Mouse (Mus musculus) lung, embryonic 15.5 days (tissue): ENCODE results near the gene Ccdc78. TPM values are rescaled to one million over a fixed set of nuclear protein-coding genes. Genes with fewer than 3 reads are reported as not detected.

Experiments used
- ATAC-seq: fragments of 200-750 bp; cut with Nextera tagmentation; 2 replicates; pipeline ENCODE4 v1.8.0; 2017; ENCODE audit warnings: moderate number of reproducible peaks, borderline replicate concordance; ENCODE audit not compliant: low FRiP score, low TSS enrichment; ENCODE audit errors: extremely low read depth
- H3K27ac ChIP-seq: fragments of 300-500 bp; sonication (generic); 2 replicates; pipeline ENCODE4 v1.5.1; 2015; ENCODE audit warnings: moderate library complexity, mild to moderate bottlenecking, inconsistent platforms
- H3K27me3 ChIP-seq: fragments of 300-500 bp; sonication (generic); 2 replicates; pipeline ENCODE4 v1.6.1; 2015; ENCODE audit warnings: inconsistent platforms
- H3K36me3 ChIP-seq: fragments of 300-500 bp; sonication (generic); 2 replicates; pipeline ENCODE4 v1.6.1; 2015; ENCODE audit warnings: inconsistent platforms
- H3K4me1 ChIP-seq: fragments of 300-500 bp; sonication (generic); 2 replicates; pipeline ENCODE4 v1.6.1; 2015; ENCODE audit warnings: inconsistent platforms
- H3K4me2 ChIP-seq: fragments of 300-500 bp; sonication (generic); 2 replicates; pipeline ENCODE4 v1.6.1; 2015; ENCODE audit warnings: inconsistent platforms, mild to moderate bottlenecking, moderate library complexity
- H3K4me3 ChIP-seq: fragments of 300-500 bp; sonication (generic); 2 replicates; pipeline ENCODE4 v1.5.1; 2015; ENCODE audit warnings: mild to moderate bottlenecking, inconsistent platforms
- H3K9ac ChIP-seq: fragments of 300-500 bp; sonication (generic); 2 replicates; pipeline ENCODE4 v1.6.1; 2015; ENCODE audit warnings: inconsistent platforms
- H3K9me3 ChIP-seq: fragments of 300-500 bp; sonication (generic); 2 replicates; pipeline ENCODE4 v1.6.1; 2016; ENCODE audit warnings: inconsistent platforms
- WGBS: fragments of 180-500 bp; shearing (Covaris S2); methylation state at CpG from one replicate; pipeline ENCODE4 v1.1.7; 2015; 5-methylcytosine and 5-hydroxymethylcytosine counted together
- polyA plus RNA-seq: library from polyadenylated mRNA; unstranded; fragments of >200 nt; fragmentation: Nextera tagmentation; extraction: Ambion mirVana; gene quantifications from 2 replicates; pipeline ENCODE4 v1.2.1, GENCODE M21; 2015

The Ccdc78 gene
- polyA plus RNA-seq, 1 experiment from 2014 or later: 0.70 TPM

GRCm38 (mm10) chr17:25824362-25825142, 38.2 kb downstream of the Ccdc78 start:
- Histone ChIP-seq H3K9me3 (no peaks in the 10 kb centered on the region), H3K4me2 (peak overlapping the region; percentile 74), H3K4me3 (peak overlapping the region; percentile 51), H3K27ac (no peak overlapping the region), H3K4me1 (peaks cover 29% of the 10 kb centered on the region), H3K9ac (peak overlapping the region; percentile 47), H3K36me3 (peaks cover 19% of the 10 kb centered on the region), H3K27me3 (peaks cover 30% of the 10 kb centered on the region)
- ATAC-seq: no peak
- WGBS: 62% methylated on average over 16 of the region's 17 CpGs

GRCm38 (mm10) chr17:25825311-25825710, 38.9 kb downstream of the Ccdc78 start:
- H3K9me3 ChIP-seq: no peaks in the 10 kb centered on the region
- ATAC-seq: no peak
- WGBS: 85% methylated on average over 6 of the region's 6 CpGs
- no peak overlapping the region for H3K27ac ChIP-seq
- H3K27me3 ChIP-seq: peaks cover 23% of the 10 kb centered on the region
- H3K4me3 ChIP-seq: no peak overlapping the region
- H3K4me1 ChIP-seq: peaks cover 37% of the 10 kb centered on the region
- H3K4me2 ChIP-seq: peak overlapping the region; percentile 74; the same call in 1 of the 2 replicates
- H3K9ac ChIP-seq: no peak overlapping the region
- peaks cover 25% of the 10 kb centered on the region for H3K36me3 ChIP-seq

GRCm38 (mm10) chr17:25825984-25826570, 39.7 kb downstream of the Ccdc78 start:
- Histone ChIP-seq H3K36me3 (peaks cover 32% of the 10 kb centered on the region), H3K4me1 (peaks cover 44% of the 10 kb centered on the region), H3K9me3 (no peaks in the 10 kb centered on the region), H3K4me2 (no peak overlapping the region), H3K27ac (no peak overlapping the region), H3K9ac (no peak overlapping the region), H3K4me3 (no peak overlapping the region), H3K27me3 (peaks cover 16% of the 10 kb centered on the region; the same call in 1 of the 2 replicates)
- 90% methylated on average over 27 of the region's 27 CpGs for WGBS
- no peak for ATAC-seq

GRCm38 (mm10) chr17:25827011-25827410, 40.6 kb downstream of the Ccdc78 start:
- Histone ChIP-seq H3K4me3 (no peak overlapping the region), H3K27me3 (peaks cover 9% of the 10 kb centered on the region; the same call in 1 of the 2 replicates), H3K9ac (no peak overlapping the region), H3K36me3 (peaks cover 40% of the 10 kb centered on the region), H3K9me3 (no peaks in the 10 kb centered on the region), H3K27ac (no peak overlapping the region), H3K4me2 (no peak overlapping the region), H3K4me1 (peaks cover 54% of the 10 kb centered on the region)
- 93% methylated on average over 13 of the region's 13 CpGs for WGBS
- ATAC-seq: no peak

- ATAC-seq: no peak
Measured at GRCm38 (mm10) chr17:25827546-25828222, 41.3 kb downstream of the Ccdc78 start.

GRCm38 (mm10) chr17:25828223-25828594, 41.8 kb downstream of the Ccdc78 start:
- Histone ChIP-seq H3K4me3 (peak overlapping the region; percentile 54), H3K9ac (peak overlapping the region; percentile 61), H3K4me1 (peaks cover 55% of the 10 kb centered on the region), H3K4me2 (peak overlapping the region; percentile 73), H3K9me3 (no peaks in the 10 kb centered on the region), H3K27ac (peak overlapping the region; percentile 87), H3K27me3 (no peaks in the 10 kb centered on the region), H3K36me3 (peaks cover 40% of the 10 kb centered on the region)
- WGBS: 78% methylated on average over 8 of the region's 8 CpGs
- ATAC-seq: no peak

More at GRCm38 (mm10) chr17:25827546-25828222, 41.3 kb downstream of the Ccdc78 start:
- Histone ChIP-seq H3K27ac (no peak overlapping the region), H3K4me3 (no peak overlapping the region), H3K4me1 (peaks cover 55% of the 10 kb centered on the region), H3K9me3 (no peaks in the 10 kb centered on the region), H3K4me2 (no peak overlapping the region), H3K27me3 (0 out of 2 replicates have a peak, but pooled peaks cover 2% of the 10 kb centered on the region), H3K9ac (no peak overlapping the region), H3K36me3 (peaks cover 40% of the 10 kb centered on the region)
- 91% methylated on average over 22 of the region's 22 CpGs for whole genome bisulfite sequencing

GRCm38 (mm10) chr17:25828712-25829557, 42.6 kb downstream of the Ccdc78 start, which contains the start of gene Jmjd8:
Jmjd8 (plus strand) TSS chr17:25828867.
- 2% methylated on average over 32 of the region's 32 CpGs for WGBS
- H3K9ac ChIP-seq: peak within 1 kb of the TSS; percentile 61
- peak within 1 kb of the TSS; percentile 73 for H3K4me2 ChIP-seq
- no peaks in the 10 kb centered on the region for H3K27me3 ChIP-seq
- peaks cover 40% of the 10 kb centered on the region for H3K36me3 ChIP-seq
- H3K27ac ChIP-seq: peak within 1 kb of the TSS; percentile 87
- peaks cover 57% of the 10 kb centered on the region for H3K4me1 ChIP-seq
- peak; percentile 16; the same call in 1 of the 2 replicates for ATAC-seq
- H3K4me3 ChIP-seq: peak within 1 kb of the TSS; percentile 54
- no peaks in the 10 kb centered on the region for H3K9me3 ChIP-seq

- Histone ChIP-seq H3K27me3 (no peaks in the 10 kb centered on the region), H3K4me3 (peak overlapping the region; percentile 54), H3K36me3 (peaks cover 40% of the 10 kb centered on the region), H3K9me3 (no peaks in the 10 kb centered on the region), H3K4me1 (peaks cover 57% of the 10 kb centered on the region), H3K9ac (peak overlapping the region; percentile 61), H3K4me2 (peak overlapping the region; percentile 73), H3K27ac (peak overlapping the region; percentile 87)
- no peak for ATAC-seq
- WGBS: 30% methylated on average over 8 of the region's 8 CpGs
Measured at GRCm38 (mm10) chr17:25829558-25830017, 43.2 kb downstream of the Ccdc78 start.

GRCm38 (mm10) chr17:25830200-25830753, 43.9 kb downstream of the Ccdc78 start:
- H3K9ac ChIP-seq: no peak overlapping the region
- ATAC-seq: no peak
- H3K4me1 ChIP-seq: peaks cover 57% of the 10 kb centered on the region
- H3K27ac ChIP-seq: no peak overlapping the region
- 72% methylated on average over 4 of the region's 4 CpGs for WGBS
- H3K9me3 ChIP-seq: no peaks in the 10 kb centered on the region
- peak overlapping the region; percentile 54; the same call in 1 of the 2 replicates for H3K4me3 ChIP-seq
- H3K27me3 ChIP-seq: no peaks in the 10 kb centered on the region
- H3K36me3 ChIP-seq: peaks cover 40% of the 10 kb centered on the region
- peak overlapping the region; percentile 73 for H3K4me2 ChIP-seq

GRCm38 (mm10) chr17:25830806-25831431, 44.5 kb downstream of the Ccdc78 start:
- Histone ChIP-seq H3K36me3 (peaks cover 40% of the 10 kb centered on the region), H3K27ac (no peak overlapping the region), H3K4me3 (peak overlapping the region; percentile 82), H3K9ac (no peak overlapping the region), H3K4me1 (peaks cover 59% of the 10 kb centered on the region), H3K27me3 (no peaks in the 10 kb centered on the region), H3K4me2 (peak overlapping the region; percentile 95), H3K9me3 (no peaks in the 10 kb centered on the region)
- 78% methylated on average over 14 of the region's 14 CpGs for whole genome bisulfite sequencing
- no peak for ATAC-seq
